Mouse (Mus musculus) frontal cortex, postnatal 10 days (tissue): ENCODE measurements around the gene Grik5.

Experiments used
- DNase-seq, 2 experiments: peaks; one replicate each; pipeline ENCODE4 v3.0.0; 2022; ENCODE audit warnings: low spot score in 2 of 2, mixed read lengths in 1 of 2

Grik5 gene

DNA sequence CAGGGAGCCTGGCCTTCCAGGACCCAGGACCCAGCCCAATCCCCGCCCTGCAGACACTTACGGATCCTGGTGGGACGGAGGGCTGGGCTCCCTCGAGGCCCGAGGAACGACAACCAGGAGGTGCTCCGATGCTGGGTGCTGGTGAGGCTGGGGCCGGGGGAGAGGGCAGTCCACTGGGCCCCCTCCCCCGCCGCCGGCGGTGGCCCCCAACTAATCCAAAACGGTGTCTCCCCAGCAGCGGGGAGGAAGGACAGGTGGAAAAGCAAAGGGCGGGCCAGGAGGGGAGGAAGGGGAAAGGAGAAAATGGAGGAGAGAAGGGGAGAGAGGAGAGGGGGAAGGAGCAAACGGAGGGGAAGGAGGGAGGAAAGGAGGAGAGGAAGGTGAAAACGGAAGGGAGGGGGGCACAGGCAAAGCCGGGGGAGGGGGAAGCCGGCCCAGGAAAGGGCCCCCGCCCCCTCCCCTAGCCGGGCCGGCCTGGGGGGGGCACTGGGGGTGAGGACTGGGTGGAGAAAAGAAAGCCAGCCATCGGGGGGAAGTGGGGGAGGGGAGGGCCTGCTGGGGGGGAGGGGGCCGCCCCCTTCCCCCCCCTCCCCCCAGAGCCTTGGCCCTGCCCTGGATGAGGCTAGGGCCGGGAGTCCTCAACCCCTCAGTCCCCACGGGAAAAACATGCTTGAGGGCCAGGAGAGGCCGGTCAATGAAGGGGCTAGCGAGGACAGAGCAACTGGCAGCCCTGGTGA is at the start of gene Grik5, which contains the start of gene Zfp574:
Gene Grik5, minus strand, starts transcription at position 368 of the 737 bp plus-strand sequence.
Gene Zfp574, plus strand, starts transcription at position 589 of the 737 bp plus-strand sequence.
- DNase-seq, result no peak

DNA sequence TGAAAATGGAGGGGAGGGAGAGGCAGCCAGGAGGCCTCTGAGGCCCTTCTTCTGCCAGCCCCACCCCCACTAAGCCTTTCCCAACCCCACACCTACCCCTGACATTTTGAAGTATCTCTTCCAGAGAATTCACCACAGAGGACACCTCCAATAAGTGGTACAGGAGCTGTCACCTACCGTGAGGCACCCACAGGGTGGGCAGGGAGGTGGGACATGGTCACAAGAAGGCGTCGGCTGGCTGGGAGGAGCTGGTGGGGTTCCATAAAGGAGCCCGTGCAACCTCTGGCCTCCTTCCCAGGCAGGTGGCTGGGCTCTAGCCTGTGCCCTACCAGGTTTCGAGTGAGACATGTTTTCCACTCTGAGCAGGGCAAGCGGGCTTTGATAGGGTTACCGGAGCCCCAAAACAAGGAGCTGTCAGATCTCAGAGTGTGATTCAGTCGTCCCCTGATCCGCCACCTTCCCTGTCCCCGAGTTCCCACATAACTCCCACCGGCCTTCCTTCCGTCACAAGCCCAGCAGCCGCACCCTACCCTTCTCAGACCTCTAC is 49.2 kb upstream of the Grik5 start:
- DNase-seq, result no peak

DNA sequence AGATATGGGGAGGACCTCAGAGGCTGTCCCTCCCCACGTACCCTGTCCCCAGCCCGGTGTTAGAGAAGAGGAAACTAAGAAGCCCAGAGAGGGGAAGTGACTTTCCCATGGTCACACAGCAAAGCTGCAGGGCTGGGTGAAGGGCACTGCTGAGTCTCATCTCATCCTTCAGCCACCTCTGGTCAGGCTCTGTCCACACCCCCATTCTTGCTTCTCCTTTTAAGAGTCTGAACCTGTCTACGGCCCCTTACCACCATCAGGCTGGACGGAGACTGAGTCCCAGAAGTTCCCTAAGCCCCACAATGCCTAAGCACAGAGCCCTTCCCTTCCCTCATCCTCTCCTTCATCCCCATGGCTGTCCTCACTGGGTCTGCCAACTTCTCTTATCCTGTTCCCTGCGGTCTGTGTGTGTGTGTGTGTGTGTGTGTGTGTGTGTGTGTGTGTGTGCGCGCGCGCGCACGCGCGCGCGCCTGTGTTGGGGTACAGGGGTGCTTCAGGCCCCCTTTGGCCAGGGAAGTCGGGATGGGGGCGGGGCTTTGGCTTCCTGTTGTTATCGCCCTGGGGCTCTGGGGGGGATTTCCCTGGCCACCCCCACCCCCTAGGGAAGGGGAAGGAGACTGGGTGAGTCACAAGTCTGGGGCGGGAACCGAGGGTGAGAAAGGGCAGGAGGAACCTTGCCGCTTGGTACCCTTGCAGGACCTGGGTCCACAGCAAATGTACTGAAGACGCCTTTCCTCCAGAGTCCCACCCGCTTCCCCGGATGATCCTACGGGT is 48.1 kb upstream of the Grik5 start:
- DNase-seq, result peak in 1 of 2 experiments; percentile 63

DNA sequence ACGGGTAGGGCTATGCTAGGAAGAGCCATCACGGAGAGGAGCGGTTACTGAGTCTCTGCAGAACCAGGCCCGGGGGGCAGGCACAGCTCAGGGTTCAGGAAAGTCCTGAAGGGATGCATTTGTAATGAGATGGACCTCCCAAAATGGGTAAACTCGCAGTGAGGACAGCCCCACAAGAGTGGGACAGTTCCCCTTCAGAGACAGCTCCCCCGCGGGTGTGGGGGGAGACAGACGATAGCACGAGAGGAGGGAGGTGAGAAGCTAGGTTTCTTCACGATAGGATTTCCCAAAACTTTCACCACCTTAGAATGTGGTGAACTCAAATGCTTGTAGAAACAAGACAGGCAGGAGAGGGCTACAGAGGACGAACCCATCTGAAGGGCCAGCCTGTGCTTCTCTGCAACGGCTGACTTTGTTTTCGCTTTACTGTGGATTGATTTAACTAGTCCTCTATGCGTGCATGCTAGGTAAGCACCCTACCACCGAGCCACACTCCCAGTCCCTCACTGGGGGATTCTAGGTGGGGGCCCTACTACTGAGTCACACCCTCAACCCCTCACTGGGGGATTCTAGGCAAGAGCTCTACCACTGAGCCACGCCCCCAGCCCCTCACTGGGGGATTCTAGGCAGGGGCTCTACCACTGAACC is 40.9 kb upstream of the Grik5 start:
- DNase-seq, result no peak

DNA sequence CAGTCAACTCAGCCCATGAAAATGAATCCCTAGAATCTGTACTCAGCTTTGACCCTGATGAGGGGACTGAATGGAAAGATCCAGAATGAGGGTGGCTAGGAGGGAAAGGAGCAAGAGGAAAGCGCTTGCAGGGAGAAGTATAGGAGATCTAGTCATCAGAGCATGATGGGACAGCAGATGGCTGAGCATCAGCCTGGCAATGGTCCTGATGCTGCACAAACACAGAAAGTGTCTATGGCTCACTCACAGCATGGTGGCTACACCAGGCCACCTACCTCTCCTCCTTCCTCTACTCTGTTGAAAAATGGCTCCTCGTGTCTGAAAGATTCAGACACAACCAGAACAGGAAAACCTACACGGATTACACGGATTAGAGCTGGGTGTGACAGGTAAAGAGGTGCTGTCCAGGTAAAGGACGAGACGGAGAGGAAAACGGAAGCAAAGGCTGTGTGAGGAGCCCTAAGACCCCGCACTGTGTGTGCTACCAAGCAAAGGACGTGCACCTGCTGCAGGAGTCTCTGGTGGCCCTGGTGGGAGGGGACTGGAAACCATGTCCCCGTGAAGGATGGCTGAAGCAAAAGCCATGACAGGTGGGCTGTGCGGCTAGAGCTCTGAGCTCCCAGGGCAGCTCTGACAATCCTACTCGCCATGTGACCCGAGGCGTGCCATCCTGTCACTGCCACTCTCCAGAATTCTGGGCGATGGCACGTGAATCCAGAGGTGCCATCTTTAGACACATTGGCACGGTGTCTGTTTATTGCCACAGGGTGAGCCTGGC is 40.2 kb upstream of the Grik5 start:
- no peak for DNase-seq

DNA sequence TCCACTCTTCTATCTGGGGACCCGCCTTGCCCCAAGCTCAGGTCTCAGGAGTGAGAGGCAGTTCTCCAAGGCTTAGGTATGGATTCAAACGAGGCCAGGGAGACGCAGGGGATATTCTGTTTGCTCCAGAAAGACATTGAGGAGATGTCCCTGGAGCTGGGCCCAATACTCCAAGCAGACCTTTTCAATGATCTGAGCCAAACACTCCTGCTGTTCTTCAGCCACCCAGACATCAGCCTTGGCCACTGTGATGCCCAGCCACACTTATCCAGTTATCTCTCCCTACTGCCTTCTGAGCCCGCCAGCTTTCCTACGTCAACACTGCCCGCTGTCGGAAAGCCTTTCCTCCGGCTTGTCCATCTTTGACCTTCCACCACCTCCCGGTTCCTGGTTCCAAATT is 38.2 kb upstream of the Grik5 start:
- DNase-seq, result no peak

DNA sequence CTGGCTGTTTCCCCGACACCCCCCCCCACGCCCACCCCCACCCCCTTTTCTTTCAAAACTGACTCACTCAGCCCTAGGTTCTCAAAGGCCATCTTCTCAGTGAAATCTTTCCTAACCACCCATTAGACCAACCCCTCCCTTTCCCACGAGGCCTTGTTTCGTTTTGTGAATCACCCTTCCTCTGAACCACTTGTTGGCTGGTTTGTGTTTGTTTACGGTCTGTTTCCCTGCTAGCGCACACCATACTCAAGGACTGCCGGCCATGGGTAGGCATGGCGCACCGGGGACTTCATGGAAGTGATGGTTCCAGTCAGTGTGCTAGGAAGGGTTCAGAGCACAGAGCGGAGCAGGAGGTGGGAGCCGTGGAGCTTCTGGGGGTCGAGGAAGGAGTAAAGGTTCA is 37.2 kb upstream of the Grik5 start:
- no peak for DNase-seq

DNA sequence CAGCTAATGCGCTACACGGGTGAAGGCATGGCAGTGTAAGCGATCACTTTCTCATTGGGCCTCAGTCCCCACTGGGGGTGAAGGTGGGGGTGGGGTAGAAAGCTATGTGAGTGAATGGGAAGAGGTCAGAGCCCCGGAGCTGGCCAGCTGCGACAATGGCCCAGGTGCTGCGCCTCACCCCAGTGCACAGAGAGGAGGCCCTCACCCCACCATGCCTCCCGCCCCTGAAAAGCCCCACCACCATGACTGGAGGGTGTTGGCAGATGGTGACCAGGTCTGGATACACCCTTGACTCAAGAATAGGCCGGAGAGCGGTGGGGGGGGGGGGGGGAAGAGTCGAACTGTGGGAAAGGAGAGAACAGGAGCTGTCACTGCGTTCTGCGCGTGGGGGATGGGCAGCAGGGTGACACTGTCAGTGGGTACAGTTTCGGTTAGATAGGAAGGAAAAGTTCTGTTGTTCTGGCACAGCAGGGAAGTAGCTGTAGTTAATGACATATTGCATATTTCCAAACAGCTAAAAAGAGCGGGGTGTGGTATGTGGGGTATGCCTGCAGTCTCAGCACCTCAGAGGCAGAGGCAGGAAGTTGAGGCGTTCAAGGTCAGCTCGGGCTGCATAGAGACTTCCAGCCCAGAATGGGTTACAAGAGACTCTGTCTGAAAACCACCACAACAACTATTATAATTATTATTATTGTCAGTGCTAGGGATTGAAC is 34.8 kb upstream of the Grik5 start:
- no peak for DNase-seq

DNA sequence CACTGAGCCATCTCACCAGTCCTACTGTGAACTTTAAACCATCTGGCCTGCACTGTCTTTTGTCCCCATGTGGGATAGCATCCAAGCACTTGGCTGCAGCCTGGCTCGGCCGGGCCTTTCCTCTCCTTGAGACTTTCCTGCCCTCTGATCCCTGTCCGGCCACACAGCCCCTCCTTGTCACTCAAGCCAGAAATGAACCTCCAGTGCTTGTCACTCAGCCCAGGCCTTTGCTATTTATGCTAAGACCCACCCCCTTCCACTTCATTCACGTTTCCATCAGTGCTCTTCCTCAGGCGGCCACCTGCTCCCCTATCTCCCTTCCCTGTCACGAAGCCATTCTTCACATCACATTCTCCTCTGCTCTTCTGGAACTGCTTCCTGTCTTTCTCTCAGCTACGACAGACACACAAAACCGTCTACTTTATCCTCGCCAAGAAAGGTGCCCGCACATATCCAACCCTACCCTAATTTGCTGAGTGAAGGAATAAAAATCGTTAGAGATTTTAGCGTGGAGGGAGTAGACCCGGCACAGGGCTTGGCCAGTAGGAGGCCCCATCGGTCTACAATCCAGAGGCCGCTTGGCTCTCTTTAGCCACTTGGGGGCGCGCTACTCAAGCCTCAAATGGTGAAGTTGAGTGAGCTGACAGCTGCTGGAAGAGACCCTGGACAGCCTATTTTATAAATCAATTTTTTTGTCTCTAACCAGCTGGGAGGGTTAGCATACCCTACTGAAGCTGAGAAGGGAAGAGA is 33.4 kb upstream of the Grik5 start:
- peak in 1 of 2 experiments; percentile 75 for DNase-seq

DNA sequence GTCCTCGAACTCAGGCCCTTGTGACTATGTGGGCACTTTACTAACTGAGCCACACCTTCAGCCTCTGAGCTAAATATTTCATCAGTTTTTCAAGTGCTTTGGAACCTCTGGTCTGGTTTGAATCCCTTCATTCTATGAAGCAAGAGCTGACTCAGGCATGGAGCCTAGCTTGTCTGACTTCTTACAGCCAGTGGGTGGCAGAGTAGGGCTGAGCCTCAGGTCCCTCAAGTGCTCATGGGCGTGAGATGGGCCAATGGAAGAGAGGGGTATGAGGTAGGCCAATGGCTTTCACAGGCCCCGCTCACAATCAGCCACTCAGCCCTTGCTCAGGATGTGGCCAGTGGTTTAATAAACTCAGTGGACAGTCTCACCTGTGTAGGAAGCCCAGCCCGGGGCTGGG is 27.4 kb upstream of the Grik5 start:
- DNase-seq, result no peak

DNA sequence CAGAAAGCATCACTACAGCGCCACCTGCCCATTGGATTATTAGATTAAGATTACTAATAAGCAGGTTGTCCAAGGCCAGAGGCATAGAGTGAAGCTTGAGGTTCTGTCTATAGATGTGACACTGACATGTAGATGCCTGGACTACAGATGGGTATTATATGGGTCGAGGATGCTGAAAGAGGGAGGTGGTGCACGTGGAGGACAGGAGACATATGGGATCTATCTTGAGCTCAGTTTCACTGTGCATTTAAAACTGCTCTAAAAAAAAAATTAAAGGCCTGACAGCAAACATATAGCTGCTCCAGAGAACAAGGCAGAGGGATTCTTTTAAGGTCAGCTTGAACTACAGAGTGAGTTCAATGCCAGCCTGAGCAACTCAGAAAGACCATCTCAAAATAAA is 26.0 kb upstream of the Grik5 start:
- no peak for DNase-seq

DNA sequence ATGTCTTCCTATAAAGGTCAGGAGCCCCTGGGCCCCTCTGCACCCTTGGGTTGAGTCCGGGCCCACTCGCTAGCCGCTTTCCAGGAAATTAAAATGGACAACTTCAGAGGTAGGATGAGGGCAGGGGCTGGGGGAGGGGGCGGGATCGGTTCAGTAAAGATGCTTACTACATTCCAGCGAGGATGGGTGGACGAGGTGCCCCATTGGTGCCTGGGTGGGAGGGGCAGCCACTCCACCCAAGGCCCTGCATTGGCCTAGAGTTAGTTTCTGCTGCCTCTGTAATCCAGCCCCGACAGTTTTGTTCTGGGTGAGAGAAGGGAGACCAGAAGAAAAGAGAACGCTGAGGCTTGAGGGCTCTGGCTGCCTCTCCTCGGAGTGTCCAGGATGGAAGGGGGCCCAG is 17.7 kb upstream of the Grik5 start:
- no peak for DNase-seq

DNA sequence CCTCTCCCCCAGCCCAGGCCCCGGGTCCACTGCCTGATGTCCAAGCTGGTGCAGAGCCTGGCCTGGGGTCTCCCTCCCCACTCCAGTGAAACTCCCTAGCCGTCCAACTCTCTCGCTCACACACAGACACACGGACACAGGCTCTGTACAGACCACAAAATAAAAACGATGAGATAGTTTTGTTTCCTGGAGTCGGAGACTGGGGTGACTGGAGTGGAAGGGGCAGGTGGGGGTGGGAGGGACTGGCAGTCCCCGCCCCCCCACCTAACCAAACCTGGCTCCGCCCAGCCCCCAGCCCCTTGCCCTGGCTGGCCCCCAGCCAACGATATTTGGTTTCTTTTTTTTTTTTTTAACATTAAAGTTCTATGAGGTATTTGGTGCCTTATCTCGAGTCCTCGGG is 16.8 kb upstream of the Grik5 start:
- DNase-seq, result no peak

DNA sequence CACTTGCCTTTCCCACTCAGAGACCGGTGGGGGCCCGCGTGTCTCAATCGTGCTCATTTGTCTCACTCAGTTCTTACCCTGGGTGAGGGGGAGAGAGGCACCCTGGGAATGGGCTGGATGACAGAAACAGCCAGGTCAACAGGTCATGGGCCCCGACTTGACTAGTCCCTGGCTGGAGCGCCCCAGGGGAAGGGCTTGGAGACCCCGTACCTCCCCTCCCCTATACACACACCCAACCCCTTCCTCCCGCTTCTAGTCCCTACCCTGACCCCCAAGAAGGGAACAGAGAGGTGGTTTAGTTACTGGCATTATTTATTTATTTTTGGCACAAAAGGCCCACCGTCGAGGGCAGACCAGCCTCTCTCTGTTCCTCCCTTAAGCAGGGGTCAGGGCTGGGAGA is 16.4 kb upstream of the Grik5 start:
- DNase-seq, result no peak

DNA sequence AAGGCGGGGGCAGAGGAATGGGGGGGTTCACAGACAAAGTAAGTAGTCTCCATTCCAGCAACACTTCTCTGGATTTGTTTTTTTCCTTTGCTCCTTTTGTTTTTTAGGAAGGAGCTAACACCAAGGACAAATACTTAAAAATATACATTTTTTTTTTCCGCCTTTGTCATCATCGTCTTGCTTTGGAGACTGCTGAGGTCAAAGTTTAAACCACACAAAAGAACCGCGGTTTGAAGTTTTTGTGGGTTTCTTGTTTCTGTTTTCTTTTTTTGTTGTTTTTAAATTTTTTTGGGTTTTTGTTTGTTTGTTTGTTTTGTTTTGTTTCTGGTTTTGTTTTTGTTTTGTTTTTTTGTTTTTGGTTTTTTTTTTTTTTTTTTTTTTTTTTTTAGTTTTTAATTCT is 15.8 kb upstream of the Grik5 start:
- DNase-seq, result no peak

DNA sequence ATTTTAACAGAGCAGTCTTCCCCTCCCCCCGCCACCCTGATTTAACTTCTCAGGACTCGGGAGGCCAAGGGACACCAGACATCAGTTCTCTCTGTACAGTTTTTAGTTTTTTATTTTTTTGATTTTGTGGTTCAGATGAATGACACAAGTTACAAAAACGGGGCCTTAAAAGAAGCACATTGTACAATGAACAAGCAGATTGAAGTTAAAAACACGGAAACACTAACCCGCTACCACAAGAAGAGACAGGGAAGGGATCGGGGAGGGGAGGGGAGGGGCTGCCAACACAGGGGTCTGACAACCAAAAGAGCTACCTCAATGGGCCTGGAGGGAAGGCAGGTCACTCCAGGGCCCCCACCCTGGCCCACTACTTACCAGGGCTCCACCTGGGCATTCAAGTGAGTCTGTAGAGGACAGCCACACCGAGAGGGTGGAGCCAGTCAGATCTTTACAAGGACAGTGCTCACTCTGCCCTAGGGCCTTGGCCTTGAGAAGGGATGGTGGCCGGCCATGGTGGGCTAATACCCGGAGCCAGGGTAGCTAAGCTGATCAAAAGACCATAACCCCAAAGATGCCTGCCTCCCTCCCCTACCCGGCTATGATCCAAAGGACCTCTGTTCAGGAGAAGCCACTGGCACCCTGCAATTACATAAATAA is 15.2 kb upstream of the Grik5 start:
- DNase-seq, result no peak

DNA sequence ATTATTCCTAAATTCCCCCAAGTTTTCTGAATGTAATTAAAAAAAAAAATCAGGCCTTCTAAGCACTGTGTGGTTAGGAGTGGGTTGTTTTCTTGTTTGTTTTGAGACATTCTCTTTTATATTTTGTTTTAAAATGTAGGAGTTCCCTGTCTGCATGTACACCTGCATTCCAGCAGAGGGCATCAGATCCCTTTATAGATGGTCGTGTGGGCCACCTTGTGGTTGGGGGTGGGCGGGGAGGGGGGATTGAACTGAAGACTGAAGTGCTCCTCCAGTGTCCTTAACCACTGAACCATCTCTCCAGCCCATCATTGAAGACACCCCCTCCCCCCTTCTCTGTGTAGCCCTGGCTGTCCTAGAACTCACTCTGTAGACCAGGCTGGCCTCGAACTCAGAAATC is 14.5 kb upstream of the Grik5 start:
- DNase-seq, result no peak

DNA sequence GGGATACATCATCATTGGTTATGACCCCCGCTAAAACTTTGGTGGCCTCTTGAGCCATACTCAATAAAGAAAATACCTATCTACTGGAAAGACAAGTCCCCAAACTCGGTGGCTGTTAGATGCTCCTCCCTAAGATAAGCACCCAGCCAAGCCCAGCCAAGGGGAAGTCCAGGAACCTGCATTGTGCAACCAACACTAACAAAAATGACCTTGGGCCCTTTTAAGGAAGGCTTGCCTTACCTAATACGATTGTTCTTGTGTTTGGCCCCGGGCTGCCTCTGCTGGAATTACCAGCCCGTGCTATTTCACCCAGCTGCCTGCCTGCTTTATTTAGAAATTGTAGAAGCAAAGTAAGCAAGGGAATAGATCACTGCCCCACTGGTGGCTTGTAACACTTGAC is 12.5 kb upstream of the Grik5 start:
- DNase-seq, result no peak

DNA sequence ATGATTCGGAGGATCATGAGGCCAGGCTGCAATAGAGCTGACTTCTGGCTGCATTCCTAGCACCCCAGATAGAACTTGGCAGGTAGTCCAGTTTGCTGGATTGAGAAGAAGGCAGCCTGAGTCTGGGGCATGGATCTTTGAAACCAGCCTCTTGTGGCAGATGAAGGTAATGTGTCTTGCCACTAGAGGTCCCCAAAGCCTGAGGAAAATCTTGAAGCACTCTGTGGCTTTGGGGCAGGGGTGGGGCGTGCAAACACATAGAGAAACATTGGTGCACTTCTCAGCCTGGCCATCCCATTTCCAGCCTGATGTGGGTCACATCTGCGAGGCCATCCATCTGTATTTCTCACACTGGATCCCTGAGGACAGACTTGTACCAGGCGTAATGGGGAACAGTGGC is 10.4 kb upstream of the Grik5 start:
- DNase-seq, result no peak

DNA sequence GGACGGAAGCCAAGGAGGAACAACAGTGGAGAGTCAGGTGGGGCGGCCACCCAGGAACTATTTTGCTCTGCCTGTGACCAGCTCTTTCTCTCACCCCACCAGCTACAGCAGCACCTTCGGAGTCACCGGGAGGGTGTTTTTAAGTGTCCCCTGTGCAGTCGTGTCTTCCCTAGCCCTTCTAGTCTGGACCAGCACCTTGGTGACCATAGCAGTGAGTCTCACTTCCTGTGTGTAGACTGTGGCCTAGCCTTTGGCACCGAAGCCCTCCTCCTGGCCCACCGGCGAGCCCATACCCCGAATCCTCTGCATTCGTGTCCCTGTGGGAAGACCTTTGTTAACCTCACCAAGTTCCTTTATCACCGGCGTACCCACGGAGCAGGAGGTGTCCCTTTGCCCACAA is 8.3 kb upstream of the Grik5 start:
- DNase-seq, result no peak
